Mouse (Mus musculus) liver, adult (tissue): ENCODE measurements around the gene Gas7.

ENCODE experiments used
- GATA4 ChIP-seq: IDR thresholded peaks from 2 replicates; pipeline ENCODE4 v1.6.1; 2014; ENCODE audit warnings: mild to moderate bottlenecking, low read length; ENCODE audit not compliant: insufficient replicate concordance

The Gas7 gene

DNA sequence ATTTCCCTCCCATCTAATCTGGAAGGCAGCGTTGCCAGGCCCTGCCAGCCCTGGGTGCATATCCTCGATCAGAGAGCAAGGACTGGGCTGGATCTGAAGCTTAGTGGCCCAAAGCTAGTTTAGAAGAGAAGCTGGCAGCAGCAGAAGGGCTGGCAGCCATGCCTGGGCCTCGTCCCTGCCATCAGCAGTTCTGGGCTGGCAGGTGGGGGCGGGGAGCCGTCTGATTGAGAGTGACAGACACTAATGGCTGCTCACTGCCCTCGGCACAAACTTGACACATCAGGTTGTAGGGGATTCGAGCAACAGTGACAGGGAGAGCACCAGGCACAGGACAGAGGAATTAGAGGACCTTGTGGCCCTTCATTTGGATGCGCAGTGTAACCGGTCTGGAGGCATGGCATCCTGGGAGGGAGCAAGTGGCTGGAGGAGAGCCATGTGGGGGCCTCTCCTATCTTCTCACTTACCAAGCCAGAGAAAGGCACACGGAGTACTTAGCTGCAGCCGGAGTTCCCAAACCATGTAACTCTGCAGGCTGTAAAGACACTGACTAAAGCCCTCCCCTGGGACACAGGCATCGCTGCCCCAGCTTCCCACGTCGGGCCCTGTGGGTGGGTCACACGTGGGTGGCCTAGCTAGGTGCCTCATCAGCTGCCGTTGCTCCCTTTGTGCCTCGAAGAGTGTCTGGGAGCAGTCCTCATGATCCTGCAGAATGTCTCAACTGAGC, 200.2 kb downstream of the Gas7 start:
- TF ChIP-seq GATA4, result no peak

DNA sequence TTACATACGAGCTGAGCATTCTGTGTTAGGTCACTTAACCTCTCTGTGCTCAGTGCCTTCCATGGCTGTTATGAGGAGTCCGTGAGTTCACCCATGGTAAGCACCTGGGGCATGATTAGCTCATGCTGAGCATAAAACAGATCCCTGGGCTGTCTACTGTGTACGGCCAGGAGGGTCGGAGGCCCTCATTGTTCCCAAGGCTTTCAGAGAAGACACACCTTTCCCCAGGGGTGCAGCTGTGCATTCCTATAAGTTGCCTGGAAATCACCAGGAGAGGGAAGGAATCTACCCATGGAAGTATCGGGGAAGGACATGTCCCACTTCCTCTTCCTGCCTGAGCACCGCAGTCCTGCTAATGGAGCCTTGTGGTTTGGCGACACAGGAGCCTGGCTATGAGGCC, 201.1 kb downstream of the Gas7 start:
- TF ChIP-seq GATA4, result no peak

DNA sequence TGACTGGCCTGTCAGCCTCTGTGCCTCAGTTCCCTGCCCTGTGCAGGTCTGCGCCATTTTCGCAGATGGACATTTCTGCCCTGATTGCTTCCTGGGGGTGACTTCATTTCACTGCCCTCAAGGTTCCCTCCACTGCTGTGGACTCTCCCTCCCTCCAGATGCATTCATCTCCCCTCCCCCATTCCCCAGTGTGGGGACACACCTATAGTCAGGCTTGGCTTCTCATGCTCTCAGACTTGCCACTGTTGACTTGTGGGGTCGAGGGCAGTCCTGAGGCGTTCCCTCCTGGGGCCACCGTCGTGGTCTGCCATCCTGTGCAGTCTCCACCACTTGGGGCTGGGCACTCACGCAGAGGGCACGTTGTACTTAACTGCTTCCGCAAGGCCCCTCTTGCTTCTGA, 201.6 kb downstream of the Gas7 start:
- no peak for TF ChIP-seq GATA4

DNA sequence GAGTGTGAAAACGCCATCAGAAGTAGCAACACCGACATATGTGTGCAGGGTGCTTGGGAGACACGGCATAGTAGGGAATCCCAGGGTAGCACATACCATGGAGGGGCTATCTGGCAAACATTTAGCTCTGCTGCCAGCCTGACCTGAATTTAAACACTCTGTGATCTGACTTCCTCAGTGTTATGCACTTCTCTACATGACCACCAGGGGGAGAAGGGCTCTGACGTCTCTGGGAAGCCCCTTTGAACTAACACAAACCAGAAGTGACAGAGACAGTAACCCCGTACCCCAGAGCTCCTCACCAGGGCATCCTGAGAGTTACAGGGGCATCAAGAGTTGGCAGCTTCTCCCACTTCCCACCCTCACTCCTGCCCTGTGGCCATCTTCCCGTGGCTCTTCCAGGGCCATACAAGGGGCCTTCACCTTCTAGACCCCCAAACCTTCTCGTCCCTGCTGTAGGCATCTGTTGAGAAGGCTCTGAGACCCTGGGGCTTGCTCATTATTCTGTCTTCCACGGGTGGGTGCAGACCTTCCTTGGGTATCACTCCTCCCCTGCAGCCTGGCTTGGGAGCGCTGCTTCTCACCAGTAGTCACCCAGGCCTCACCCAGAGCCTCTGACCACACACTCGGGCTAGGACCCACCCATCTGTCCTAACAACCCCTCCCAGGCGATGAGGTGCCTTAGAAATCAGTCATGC, 202.6 kb downstream of the Gas7 start:
- TF ChIP-seq GATA4, result no peak

DNA sequence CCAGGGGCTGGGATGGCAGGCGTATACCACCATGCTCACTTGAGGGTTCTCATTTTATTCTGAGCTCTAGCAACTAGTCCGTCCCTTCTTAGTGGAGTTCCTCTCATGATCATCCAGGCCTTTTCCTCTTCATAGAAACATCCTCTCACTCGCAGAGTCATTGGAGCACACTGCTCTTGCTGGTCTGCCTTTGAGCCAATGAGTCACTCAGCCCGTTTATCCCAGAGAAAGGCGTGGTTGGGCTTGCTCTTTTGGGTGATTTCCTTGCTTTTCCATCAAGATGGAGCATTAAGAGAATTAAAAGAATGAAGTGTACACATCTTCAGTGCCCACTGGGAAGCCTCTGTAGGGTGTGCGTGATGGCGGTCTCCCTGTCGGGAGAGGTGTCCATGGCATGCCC, 206.2 kb downstream of the Gas7 start:
- no peak for TF ChIP-seq GATA4

DNA sequence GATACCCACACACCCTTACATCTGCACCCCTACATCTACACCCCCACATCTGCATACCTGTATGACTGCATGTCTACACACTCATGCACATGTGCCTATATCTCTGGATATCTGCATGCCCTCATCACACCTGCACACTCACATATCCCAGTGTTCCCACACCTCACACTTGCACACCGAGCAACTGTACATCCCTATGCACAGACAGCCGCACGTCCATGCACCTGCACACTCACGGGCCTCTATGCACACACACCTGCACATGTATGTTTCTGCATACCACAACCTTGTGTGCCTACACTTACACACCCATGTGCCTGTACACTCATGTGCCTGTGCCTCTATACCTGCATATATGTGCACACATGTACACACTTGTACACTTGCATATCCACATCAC, 208.2 kb downstream of the Gas7 start:
- no peak for TF ChIP-seq GATA4

DNA sequence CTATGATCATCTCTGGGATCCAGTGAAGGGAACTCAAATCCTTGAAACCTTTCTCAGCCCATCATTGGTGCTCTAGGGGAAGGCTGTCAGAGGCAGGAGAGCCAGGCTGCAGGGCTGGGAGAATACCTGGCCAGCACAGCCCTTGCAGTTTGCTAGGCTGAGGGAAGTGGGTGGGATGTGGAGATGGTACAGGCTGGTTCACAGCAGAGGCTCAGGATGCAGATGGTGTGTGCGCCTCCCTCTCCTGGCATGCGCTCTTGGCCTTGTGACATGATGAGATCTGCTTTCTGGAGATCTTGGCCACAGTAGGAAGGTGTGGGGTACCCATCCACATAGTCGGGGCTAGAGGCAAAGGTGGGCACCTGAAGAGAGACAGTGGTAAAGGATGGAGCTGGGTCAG, 209.0 kb downstream of the Gas7 start:
- no peak for TF ChIP-seq GATA4

DNA sequence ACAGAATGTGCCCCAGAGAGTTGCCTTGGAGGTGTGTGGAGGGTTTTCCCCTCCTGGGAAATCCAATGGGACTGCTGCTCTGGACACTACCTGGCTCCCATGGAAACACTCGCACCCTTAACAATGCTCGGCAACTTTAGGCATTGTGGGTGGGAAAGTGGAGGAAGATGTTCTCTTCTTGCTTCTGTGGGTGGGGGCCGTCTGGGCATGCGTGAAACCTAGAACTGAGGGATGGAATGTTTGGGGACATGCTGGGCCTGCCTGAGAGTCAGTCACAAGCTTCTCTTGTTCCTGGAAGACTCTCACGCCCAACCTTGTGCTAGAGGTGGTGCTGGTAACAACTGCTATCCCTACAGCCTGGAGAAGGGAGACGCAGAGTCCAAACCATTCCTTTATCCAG, 209.7 kb downstream of the Gas7 start:
- no peak for TF ChIP-seq GATA4

DNA sequence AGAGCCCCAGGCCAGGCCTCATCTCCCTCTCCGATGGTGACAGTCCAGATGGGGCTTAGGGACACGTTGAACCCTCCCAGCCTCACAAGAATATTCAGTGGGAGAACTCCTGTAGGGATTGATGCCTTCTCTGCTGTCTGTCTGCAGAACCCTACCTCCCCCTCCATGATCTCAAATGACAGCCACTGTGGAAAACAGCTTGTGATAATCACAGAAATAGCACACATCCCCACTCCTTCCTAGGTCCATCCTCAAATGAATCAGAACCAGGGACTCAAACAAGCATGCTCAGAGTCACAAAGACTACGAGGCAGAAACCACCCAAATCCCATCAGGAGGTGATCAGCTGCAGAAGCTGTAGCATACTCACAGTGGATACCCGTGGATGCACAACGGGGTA, 210.9 kb downstream of the Gas7 start:
- TF ChIP-seq GATA4, result no peak

DNA sequence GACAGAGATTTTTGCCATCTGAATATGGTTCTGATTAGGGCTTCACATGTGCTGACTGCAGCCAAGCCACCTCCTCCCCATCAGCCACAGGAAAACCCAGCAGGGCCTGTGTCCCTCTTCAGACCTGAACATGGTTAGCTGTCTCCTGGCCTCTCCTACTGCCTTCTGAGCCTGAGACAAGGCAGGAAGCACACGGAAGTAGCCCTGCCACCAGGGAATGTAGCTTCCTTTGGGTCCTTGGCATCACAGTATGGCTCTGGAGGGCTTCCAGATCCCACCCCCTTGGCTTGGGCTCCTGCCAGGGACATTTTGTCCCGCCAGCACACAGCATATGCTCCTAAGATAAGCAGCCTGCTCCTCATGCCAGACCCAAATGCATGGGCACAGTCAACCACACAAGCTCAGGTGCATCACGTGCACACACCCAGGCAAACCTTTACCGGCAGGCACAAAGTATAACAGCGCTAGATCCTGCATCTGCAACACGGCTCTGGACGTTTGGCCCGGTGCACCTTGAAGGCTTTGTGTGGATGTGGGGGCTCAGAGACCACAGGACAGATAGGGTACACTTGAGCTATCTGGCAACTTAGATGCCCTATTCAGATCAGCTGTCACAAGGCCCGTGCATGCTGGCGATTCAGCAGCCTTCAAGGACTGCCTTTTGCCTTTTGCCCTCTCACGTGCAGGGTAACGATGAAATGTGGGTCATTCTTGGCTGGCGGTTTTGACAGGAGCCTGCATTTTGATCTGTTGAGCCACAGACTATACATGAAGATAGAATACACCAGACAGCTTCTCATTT, 212.5 kb downstream of the Gas7 start:
- TF ChIP-seq GATA4, result no peak

DNA sequence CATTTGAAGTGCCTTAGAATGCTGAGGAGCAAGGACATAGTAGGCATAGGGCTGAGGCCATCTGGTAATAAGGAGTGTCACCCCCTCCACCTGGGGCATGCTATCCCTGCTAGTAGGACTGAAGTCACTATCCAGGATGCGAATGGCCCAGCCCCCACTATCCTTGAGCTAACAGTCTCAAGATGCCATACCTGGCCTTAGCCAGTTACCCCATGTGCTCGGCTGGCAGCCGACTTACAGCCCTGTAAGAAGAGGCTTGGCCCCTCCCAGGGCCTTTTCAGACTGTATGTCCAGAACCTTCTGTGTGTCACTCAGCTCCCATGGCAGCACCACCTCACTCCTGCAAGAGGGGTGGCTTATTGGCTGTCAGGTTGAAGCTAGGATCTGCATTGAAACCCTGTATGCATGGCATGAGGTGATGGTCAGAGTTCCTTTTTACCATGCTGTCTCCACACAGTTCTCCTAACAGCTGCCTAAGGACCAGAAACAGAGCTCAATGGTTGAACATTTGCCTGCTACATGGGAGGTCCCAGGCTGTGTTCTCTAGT, 213.3 kb downstream of the Gas7 start:
- TF ChIP-seq GATA4, result no peak

DNA sequence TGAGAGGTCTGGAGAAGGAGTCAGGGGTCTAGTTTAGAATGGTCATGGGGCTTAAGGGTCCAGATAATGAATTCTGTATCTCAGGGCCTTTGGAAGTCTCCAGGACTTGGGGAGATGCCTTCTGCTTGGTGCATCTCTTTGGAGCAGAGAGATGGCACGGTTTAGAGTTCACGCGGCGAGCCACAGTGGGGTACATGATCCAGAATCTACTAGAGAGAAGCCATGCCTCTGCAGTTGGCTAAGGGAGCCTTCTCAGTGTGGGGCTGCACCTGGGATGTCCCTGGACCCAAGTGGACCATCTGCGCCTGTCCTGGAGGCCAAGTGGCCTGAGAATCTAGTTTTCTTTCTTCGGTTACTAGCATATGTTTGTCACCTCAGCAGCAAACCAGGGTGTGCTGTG, 214.8 kb downstream of the Gas7 start:
- no peak for TF ChIP-seq GATA4

DNA sequence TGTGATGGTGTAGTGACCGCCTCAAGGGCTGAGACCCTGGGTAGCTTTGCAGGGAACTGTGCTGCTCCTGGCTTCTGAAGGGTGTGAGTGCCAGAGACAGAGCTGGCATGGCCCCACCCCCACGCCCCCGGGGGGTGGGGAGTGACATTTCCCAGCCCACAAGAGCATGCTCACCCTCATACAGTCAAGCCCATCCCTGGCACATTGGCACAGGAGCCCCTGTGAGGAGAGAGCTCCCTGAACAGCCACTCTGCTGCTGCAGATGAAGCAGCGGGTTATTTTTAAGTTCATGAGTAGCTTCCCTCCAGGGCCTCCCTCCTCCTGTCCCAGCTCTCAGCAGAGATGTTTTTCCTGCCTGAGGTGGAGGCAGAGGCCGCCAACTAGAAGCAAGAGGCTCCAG, 216.9 kb downstream of the Gas7 start:
- TF ChIP-seq GATA4, result no peak

DNA sequence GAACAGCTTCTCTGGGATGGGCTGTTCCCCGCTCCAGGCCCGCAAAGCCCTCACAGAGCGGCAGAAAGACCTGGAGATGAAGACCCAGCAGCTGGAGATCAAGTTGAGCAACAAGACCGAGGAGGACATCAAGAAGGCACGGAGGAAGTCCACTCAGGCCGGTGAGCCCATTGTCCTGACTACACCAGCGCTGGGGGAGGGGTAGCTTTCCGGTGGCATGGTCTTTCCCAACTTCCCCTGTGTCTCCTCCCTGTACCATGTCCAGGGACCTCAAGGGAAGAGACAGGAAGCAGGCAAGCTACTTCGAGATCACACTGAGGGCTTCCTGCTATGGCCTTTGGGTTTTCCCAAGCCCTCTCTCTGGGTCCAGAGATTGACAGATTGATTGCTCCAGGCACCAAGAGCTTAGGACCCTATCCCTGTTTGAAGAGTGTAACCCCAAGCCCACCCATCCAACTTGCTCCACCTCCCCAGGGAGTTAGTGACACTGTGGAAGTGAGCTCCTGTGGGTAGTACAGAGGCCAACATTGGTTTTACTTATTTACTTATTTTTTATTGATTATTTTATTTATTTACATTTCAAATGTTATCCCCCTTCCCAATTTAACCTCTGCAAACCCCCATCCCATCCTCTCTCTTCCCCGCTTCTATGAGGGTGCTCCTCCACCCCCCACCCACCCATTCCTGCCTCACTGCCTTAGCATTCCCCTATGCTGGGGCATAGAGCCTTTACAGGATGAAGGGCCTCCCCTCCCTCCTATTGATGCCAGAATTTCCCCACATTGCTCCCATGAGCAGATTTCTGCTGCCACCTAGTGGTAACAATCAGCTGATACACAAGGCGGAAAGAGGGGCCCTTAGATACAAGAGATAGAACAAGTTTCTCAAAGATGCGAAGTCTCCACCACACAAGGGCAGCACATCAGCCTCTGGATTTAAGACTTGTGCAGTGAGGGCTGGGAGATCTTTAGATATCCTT, 220.6 kb downstream of the Gas7 start:
- no peak for TF ChIP-seq GATA4

DNA sequence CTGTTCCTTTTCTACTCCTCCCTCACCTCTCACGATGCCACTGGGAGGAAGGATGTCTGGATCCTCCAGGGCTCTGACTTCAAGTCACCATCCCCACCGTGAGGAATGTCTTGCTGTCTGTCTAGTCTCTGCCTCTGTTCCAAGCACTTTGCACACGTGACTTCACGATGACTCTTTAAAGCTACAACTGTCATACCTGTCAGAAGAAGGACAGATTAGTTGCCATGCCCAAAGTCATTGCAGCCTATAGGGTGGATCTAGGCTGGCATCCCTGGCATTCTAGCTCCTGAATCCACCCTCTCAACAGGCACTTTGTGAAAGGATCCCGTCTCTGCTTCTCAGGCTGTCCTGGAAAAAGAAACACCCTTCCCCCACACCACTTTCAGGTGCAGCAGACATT, 224.1 kb downstream of the Gas7 start:
- TF ChIP-seq GATA4, result no peak
